Mouse (Mus musculus): ENCODE measurements around the gene Tmc4. TPM values are rescaled to one million over a fixed set of nuclear protein-coding genes. Genes with fewer than 3 reads are reported as not detected.

Tmc4 gene
- polyA plus RNA-seq, 1 experiment = 0.05 TPM

GRCm38 (mm10) chr7:3693809-3694075, 16.4 kb upstream of the Tmc4 start:
- Histone ChIP-seq H3K4me1 (ENCODE audit: control insufficient read depth) (peaks cover 41% of the 10 kb centered on the region), H3K4me3 (replicated peaks) (peak overlapping the region; percentile 84), H3K27me3 (ENCODE audit: control insufficient read depth) (no peaks in the 10 kb centered on the region), H3K36me3 (ENCODE audit: control insufficient read depth) (no peaks in the 10 kb centered on the region; the same call in 1 of the 2 replicates), H3K9me3 (ENCODE audit: control insufficient read depth, low read length) (no peaks in the 10 kb centered on the region)
- TF ChIP-seq TAL1 (IDR thresholded peaks at IDR 0.05; ENCODE audit: low read length) (no peak), GATA1 (IDR thresholded peaks at IDR 0.05; ENCODE audit: low read length) (no peak)

- Histone ChIP-seq H3K36me3 (ENCODE audit: control insufficient read depth) (peaks cover 4% of the 10 kb centered on the region; the same call in 1 of the 2 replicates), H3K27me3 (ENCODE audit: control insufficient read depth) (no peaks in the 10 kb centered on the region), H3K9me3 (ENCODE audit: control insufficient read depth, low read length) (no peaks in the 10 kb centered on the region), H3K4me1 (ENCODE audit: control insufficient read depth) (peaks cover 41% of the 10 kb centered on the region), H3K4me3 (replicated peaks) (peak within 1 kb of the TSS; percentile 84)
- TF ChIP-seq GATA1 (IDR thresholded peaks at IDR 0.05; ENCODE audit: low read length) (no peak), TAL1 (IDR thresholded peaks at IDR 0.05; ENCODE audit: low read length) (no peak)
Observed at GRCm38 (mm10) chr7:3692987-3693808, 15.8 kb upstream of the Tmc4 start, which contains the start of gene Mboat7. Gene Mboat7 (minus strand): TSS chr7:3693523.

DNA sequence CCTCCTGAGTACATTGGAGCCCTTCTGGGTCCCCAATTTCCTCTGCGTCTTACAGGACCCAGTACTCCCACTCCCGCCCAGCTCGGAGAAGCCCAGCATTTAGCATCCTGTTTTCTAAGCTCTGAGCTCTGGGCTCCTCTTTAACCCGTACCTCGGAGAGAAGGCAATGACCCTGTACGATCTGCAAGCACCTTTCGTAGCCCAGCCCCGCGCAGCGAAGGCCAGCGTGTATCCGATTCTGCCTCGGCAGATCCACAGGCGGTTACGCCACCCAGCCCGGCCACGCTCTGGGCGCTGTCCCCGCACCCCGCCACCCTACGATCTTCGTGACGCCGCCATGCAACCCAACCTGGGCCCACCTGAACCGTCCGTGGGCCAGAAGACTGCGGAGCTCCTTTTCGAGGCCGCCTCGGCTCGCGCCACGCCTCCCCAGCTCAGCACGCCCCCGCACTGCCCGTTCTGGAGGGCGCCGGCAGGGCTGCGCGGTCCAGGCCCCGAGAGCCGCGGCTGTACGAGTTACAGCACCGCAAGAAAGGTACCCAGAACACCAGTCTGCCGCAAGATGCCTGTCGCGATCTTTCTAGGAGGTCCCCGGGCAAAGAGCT, 15.1 kb upstream of the Tmc4 start, which contains the start of gene Tsen34:
TSS of gene Tsen34 (plus strand) at position 482 of the 605 bp plus-strand sequence.
- Histone ChIP-seq H3K4me3 (replicated peaks) (peak within 1 kb of the TSS; percentile 84), H3K4me1 (ENCODE audit: control insufficient read depth) (peaks cover 41% of the 10 kb centered on the region), H3K27me3 (ENCODE audit: control insufficient read depth) (no peaks in the 10 kb centered on the region), H3K9me3 (ENCODE audit: control insufficient read depth, low read length) (no peaks in the 10 kb centered on the region), H3K36me3 (ENCODE audit: control insufficient read depth) (peaks cover 4% of the 10 kb centered on the region; the same call in 1 of the 2 replicates)
- no peak for TF ChIP-seq TAL1 (IDR thresholded peaks at IDR 0.05; ENCODE audit: low read length)
- TF ChIP-seq GATA1 (IDR thresholded peaks at IDR 0.05; ENCODE audit: low read length) = no peak

DNA sequence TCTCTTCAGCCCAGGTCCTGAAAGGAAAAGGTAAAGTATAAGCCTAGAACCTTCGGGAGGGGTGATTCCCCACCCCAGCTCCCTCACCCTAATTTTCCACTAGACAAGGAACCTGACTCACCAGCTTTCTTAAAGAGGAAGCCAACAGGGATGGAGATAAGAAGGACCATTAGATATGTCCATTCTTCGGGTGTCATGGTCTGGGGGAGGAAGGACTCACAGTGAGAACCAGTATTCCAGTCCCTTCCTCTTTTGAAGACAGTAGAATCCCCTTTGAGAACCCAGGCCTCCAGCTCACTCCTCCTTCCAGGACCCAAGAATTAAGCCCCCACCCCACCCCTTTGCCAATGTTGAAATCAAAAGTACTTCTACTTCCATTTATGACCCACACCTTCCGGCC, 14.6 kb upstream of the Tmc4 start:
- TF ChIP-seq GATA1 (IDR thresholded peaks at IDR 0.05; ENCODE audit: low read length) (no peak), TAL1 (IDR thresholded peaks at IDR 0.05; ENCODE audit: low read length) (no peak)
- Histone ChIP-seq H3K4me1 (ENCODE audit: control insufficient read depth) (peaks cover 41% of the 10 kb centered on the region), H3K36me3 (ENCODE audit: control insufficient read depth) (peaks cover 4% of the 10 kb centered on the region; the same call in 1 of the 2 replicates)

GRCm38 (mm10) chr7:3685400-3686187, 8.2 kb upstream of the Tmc4 start:
- H3K9me3 ChIP-seq (ENCODE audit: control insufficient read depth, low read length) = no peaks in the 10 kb centered on the region
- peaks cover 2% of the 10 kb centered on the region for H3K4me1 ChIP-seq (ENCODE audit: control insufficient read depth)
- peaks cover 17% of the 10 kb centered on the region for H3K36me3 ChIP-seq (ENCODE audit: control insufficient read depth)
- no peak overlapping the region for H3K4me3 ChIP-seq (replicated peaks)
- H3K27me3 ChIP-seq (ENCODE audit: control insufficient read depth) = no peaks in the 10 kb centered on the region
- TF ChIP-seq TAL1 (IDR thresholded peaks at IDR 0.05; ENCODE audit: low read length) (no peak), GATA1 (IDR thresholded peaks at IDR 0.05; ENCODE audit: low read length) (no peak)

More for the DNA sequence above, 14.6 kb upstream of the Tmc4 start:
- no peaks in the 10 kb centered on the region for H3K27me3 ChIP-seq (ENCODE audit: control insufficient read depth)
- no peaks in the 10 kb centered on the region for H3K9me3 ChIP-seq (ENCODE audit: control insufficient read depth, low read length)
- peak overlapping the region; percentile 84 for H3K4me3 ChIP-seq (replicated peaks)

DNA sequence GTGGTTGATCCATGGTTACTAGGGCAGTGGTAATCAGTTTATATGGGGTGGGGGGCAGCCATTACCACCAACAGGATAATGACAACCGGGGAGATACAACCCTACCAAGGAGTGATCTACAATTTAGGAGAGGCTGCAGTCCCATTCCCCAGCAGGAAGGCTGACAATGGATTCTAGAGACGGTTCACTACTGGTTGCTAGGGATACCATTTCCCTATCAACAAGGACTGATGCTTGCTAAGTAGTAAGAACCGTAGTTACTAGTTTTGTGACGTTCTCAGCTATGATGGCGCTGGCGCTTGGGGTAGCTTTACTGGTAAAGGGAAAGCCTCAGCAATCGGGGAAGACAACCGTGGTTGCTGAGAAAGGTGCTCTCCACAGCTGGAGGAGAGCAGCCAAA, 7.3 kb upstream of the Tmc4 start:
- no peaks in the 10 kb centered on the region for H3K9me3 ChIP-seq (ENCODE audit: control insufficient read depth, low read length)
- H3K4me1 ChIP-seq (ENCODE audit: control insufficient read depth) = no peaks in the 10 kb centered on the region
- H3K27me3 ChIP-seq (ENCODE audit: control insufficient read depth) = no peaks in the 10 kb centered on the region
- no peak overlapping the region for H3K4me3 ChIP-seq (replicated peaks)
- H3K36me3 ChIP-seq (ENCODE audit: control insufficient read depth) = peaks cover 17% of the 10 kb centered on the region
- TF ChIP-seq TAL1 (IDR thresholded peaks at IDR 0.05; ENCODE audit: low read length) = no peak
- no peak for TF ChIP-seq GATA1 (IDR thresholded peaks at IDR 0.05; ENCODE audit: low read length)

- H3K4me1 ChIP-seq (ENCODE audit: control insufficient read depth) = no peaks in the 10 kb centered on the region
- H3K9me3 ChIP-seq (ENCODE audit: control insufficient read depth, low read length) = no peaks in the 10 kb centered on the region
- peaks cover 17% of the 10 kb centered on the region for H3K36me3 ChIP-seq (ENCODE audit: control insufficient read depth)
- no peak overlapping the region for H3K4me3 ChIP-seq (replicated peaks)
- TF ChIP-seq GATA1 (IDR thresholded peaks at IDR 0.05; ENCODE audit: low read length) (no peak), TAL1 (IDR thresholded peaks at IDR 0.05; ENCODE audit: low read length) (no peak)
- no peaks in the 10 kb centered on the region for H3K27me3 ChIP-seq (ENCODE audit: control insufficient read depth)
Observed at GRCm38 (mm10) chr7:3683908-3684550, 6.7 kb upstream of the Tmc4 start.

GRCm38 (mm10) chr7:3676371-3676770, 982 bp downstream of the Tmc4 start:
- Histone ChIP-seq H3K27me3 (ENCODE audit: control insufficient read depth) (no peaks in the 10 kb centered on the region), H3K36me3 (ENCODE audit: control insufficient read depth) (no peaks in the 10 kb centered on the region; the same call in 1 of the 2 replicates), H3K4me1 (ENCODE audit: control insufficient read depth) (peaks cover 2% of the 10 kb centered on the region; the same call in 1 of the 2 replicates), H3K4me3 (replicated peaks) (no peak overlapping the region), H3K9me3 (ENCODE audit: control insufficient read depth, low read length) (no peaks in the 10 kb centered on the region)
- TF ChIP-seq GATA1 (IDR thresholded peaks at IDR 0.05; ENCODE audit: low read length) (no peak), TAL1 (IDR thresholded peaks at IDR 0.05; ENCODE audit: low read length) (no peak)
